Mouse (Mus musculus) G1E (cell line): Measurements from ENCODE around the gene 1700020N15Rik. TPM values are rescaled to one million over a fixed set of nuclear protein-coding genes. Genes with fewer than 3 reads are reported as not detected.
"Not testable (repeated sequence)": the region's sequence is repeated elsewhere in the genome, so short reads cannot be mapped to it uniquely, and the experiment has no call there.

Experiments
- ATAC-seq: 2 replicates; pipeline ENCODE4 v1.8.0; 2016; ENCODE audit warnings: mild to moderate bottlenecking; ENCODE audit not compliant: insufficient number of reproducible peaks, poor library complexity, low FRiP score, severe bottlenecking; ENCODE audit errors: extremely low read depth
- DNase-seq: peaks from one replicate; pipeline ENCODE4 v3.0.0; 2012; ENCODE audit warnings: low spot score
- H3K27me3 ChIP-seq: 2 replicates; pipeline ENCODE4 v1.6.1; 2012; ENCODE audit warnings: mild to moderate bottlenecking, low read length, inconsistent platforms; ENCODE audit not compliant: insufficient read depth
- H3K36me3 ChIP-seq: replicated peaks from 2 replicates; pipeline ENCODE3; 2012; ENCODE audit warnings: mild to moderate bottlenecking, inconsistent platforms
- H3K4me1 ChIP-seq: 2 replicates; pipeline ENCODE4 v1.6.1; 2012; ENCODE audit warnings: low read depth, low read length, inconsistent platforms, mixed read lengths; ENCODE audit not compliant: insufficient read depth
- H3K4me3 ChIP-seq: 2 replicates; pipeline ENCODE4 v1.5.1; 2012; ENCODE audit warnings: low read depth, mild to moderate bottlenecking, inconsistent platforms, low read length, moderate library complexity, mixed read lengths
- H3K9me3 ChIP-seq: replicated peaks from 2 replicates; pipeline ENCODE4 v1.6.1; 2012; ENCODE audit warnings: inconsistent platforms
- CTCF ChIP-seq: IDR thresholded peaks from 2 replicates; pipeline ENCODE4 v1.5.1; 2012; ENCODE audit warnings: low read depth, low read length, inconsistent platforms, mixed read lengths
- GATA1 ChIP-seq: IDR thresholded peaks from 2 replicates; pipeline ENCODE4 v1.6.1; 2012; ENCODE audit warnings: borderline replicate concordance, low read length, inconsistent platforms, mixed read lengths
- GATA2 ChIP-seq: IDR thresholded peaks from 2 replicates; pipeline ENCODE4 v1.6.1; 2012; ENCODE audit warnings: low read depth, low read length, inconsistent platforms, borderline replicate concordance
- POLR2AphosphoS5 ChIP-seq: IDR thresholded peaks from 2 replicates; pipeline ENCODE4 v1.6.1; 2012; ENCODE audit warnings: low read depth, low read length, inconsistent platforms; ENCODE audit not compliant: insufficient replicate concordance
- TAL1 ChIP-seq: conservative IDR thresholded peaks from 2 replicates; pipeline ENCODE4 v1.6.1; 2012; ENCODE audit warnings: low read depth, low read length, inconsistent platforms, mixed read lengths
- polyA plus RNA-seq: library from polyadenylated mRNA; stranded (reverse); fragments of >175 nt; gene quantifications from 2 replicates; pipeline ENCODE4 v1.2.3, GENCODE M21; 2012
- total RNA-seq, 2 experiments: library from RNA; stranded (forward) in 1 of 2; stranded (reverse) in 1 of 2; fragments of 200-1000 nt in 1 of 2; fragments of >200 nt in 1 of 2; fragmentation: Nextera tagmentation in 1 of 2; gene quantifications; 2 replicates each; pipeline ENCODE4 v1.2.3; 2014 to 2017

Gene 1700020N15Rik
- total RNA-seq (2014; fragmentation: Nextera tagmentation) (not detected in 2 replicates), total RNA-seq (2017) (not detected in 2 replicates), polyA plus RNA-seq (not detected in 2 replicates)

- not testable (repeated sequence) for DNase-seq, H3K4me1 ChIP-seq, H3K9me3 ChIP-seq, H3K4me3 ChIP-seq, ATAC-seq, H3K36me3 ChIP-seq, H3K27me3 ChIP-seq
Measured at GRCm38 (mm10) chrX:69945000-69945399, at the start of gene 1700020N15Rik. 1700020N15Rik (plus strand) TSS chrX:69945300.

DNA sequence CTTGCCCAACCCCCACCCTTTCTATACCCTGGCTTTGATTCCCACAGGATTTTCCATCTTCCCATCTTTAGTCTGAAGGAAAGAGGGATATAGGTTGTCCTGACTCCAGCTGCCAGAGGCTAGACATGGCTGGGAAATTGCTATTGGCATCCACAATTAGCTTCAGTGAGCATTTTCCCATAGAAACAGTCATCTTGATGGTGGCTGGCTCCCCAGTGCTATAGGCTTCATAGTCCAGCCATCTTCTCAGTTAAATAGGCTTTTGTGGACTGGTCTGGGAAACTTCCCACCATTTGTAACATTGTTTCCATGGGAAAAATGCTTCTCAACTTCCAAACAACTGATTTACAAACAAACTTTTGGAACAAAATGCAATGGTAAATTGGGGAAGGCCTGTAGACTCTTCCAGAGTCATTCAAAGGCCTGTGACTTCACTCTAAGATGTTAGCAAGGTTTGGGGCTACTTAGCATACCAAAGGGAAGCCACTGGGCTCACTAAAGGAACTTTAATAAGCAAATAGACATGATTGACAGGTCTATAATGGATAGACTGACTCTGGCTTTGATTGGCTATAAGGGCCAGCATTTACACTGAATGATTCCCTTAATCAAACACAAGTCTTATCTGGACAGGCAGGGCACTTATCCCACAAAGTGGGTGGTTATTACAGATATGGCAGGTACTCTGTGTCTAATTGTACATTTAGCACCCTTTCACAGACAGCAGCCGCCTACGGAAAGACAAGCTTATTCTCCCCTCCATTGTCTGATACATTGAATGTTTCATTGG is 31.9 kb downstream of the 1700020N15Rik start:
- Histone ChIP-seq H3K4me1 (no peaks in the 10 kb centered on the region), H3K27me3 (no peaks in the 10 kb centered on the region), H3K9me3 (no peaks in the 10 kb centered on the region), H3K4me3 (no peak overlapping the region), H3K36me3 (no peaks in the 10 kb centered on the region)
- TF ChIP-seq POLR2AphosphoS5: no peak
- no peak for TF ChIP-seq CTCF
- no peak for TF ChIP-seq TAL1
- TF ChIP-seq GATA2: no peak
- TF ChIP-seq GATA1: no peak
- DNase-seq: no peak
- ATAC-seq: no peak
